Mouse (Mus musculus) ES-E14 (cell line): ENCODE data around the gene Crcp. TPM values are rescaled to one million over a fixed set of nuclear protein-coding genes. Genes with fewer than 3 reads are reported as not detected.

ENCODE experiments used
- DNase-seq: peaks from one replicate; pipeline ENCODE4 v3.0.0-alpha.2; 2013; ENCODE audit warnings: low read depth, low spot score
- H3K27ac ChIP-seq: 2 replicates; pipeline ENCODE4 v1.5.1; 2012; ENCODE audit warnings: low read depth, mild to moderate bottlenecking, low read length, moderate library complexity, mixed read lengths; ENCODE audit not compliant: poor library complexity, insufficient read depth, severe bottlenecking
- H3K36me3 ChIP-seq: 2 replicates; pipeline ENCODE4 v1.6.1; 2012; ENCODE audit warnings: mild to moderate bottlenecking, low read length, moderate library complexity, mixed read lengths; ENCODE audit not compliant: control insufficient read depth, poor library complexity, insufficient read depth, severe bottlenecking
- H3K4me1 ChIP-seq, 2 experiments: fragments of 150-350 bp in 1 of 2; sonication (generic) in 1 of 2; 2 replicates each; pipeline ENCODE4 v1.6.1; 2012; ENCODE audit warnings: low read length in 2 of 2, mild to moderate bottlenecking in 1 of 2, mixed read lengths in 1 of 2; ENCODE audit not compliant: control insufficient read depth in 2 of 2, insufficient read depth in 2 of 2, poor library complexity in 1 of 2
- H3K4me3 ChIP-seq, 2 experiments: fragments of 150-350 bp in 1 of 2; sonication (generic) in 1 of 2; 2 replicates each; pipeline ENCODE4 v1.5.1; 2012; ENCODE audit warnings: low read length in 2 of 2, low read depth in 1 of 2, mild to moderate bottlenecking in 1 of 2, mixed read lengths in 1 of 2; ENCODE audit not compliant: insufficient read depth in 1 of 2, poor library complexity in 1 of 2, severe bottlenecking in 1 of 2
- H3K9ac ChIP-seq: 2 replicates; pipeline ENCODE4 v1.6.1; 2012; ENCODE audit warnings: low read depth, mild to moderate bottlenecking, low read length, mixed read lengths; ENCODE audit not compliant: poor library complexity, insufficient read depth, severe bottlenecking
- H3K9me3 ChIP-seq: fragments of 150-350 bp; sonication (generic); 2 replicates; pipeline ENCODE4 v1.6.1; 2012; ENCODE audit warnings: low read depth, mild to moderate bottlenecking, low read length; ENCODE audit not compliant: control insufficient read depth, insufficient read depth
- CHD2 ChIP-seq: IDR thresholded peaks from 2 replicates; pipeline ENCODE4 v1.6.1; 2014; ENCODE audit warnings: mild to moderate bottlenecking, low read depth, low read length, inconsistent platforms
- HCFC1 ChIP-seq: IDR thresholded peaks from 2 replicates; pipeline ENCODE4 v1.6.1; 2012; ENCODE audit warnings: low read length, inconsistent platforms, borderline replicate concordance; ENCODE audit not compliant: insufficient read depth
- MAFK ChIP-seq: IDR thresholded peaks from 2 replicates; pipeline ENCODE4 v1.6.1; 2014; ENCODE audit warnings: mild to moderate bottlenecking, low read depth, low read length, inconsistent platforms; ENCODE audit not compliant: insufficient read depth
- ZC3H11A ChIP-seq: IDR thresholded peaks from 2 replicates; pipeline ENCODE4 v1.6.1; 2012; ENCODE audit warnings: low read depth, mild to moderate bottlenecking, inconsistent platforms, low read length, borderline replicate concordance
- ZNF384 ChIP-seq: IDR thresholded peaks from 2 replicates; pipeline ENCODE4 v1.6.1; 2012; ENCODE audit warnings: low read depth, low read length, inconsistent platforms
- in situ Hi-C, 2 experiments: fragments of 600-800 bp; cut with MboI; formaldehyde crosslinking; loops; one replicate each; pipeline ENCODE4 v1.15.1; 2025; ENCODE audit warnings: low sequenced_read_pairs in 2 of 2, inconsistent platforms in 1 of 2; ENCODE audit not compliant: unreplicated experiment in 2 of 2
- total RNA-seq: library from RNA; depleted of rRNA; stranded (reverse); fragments of 300-350 nt; gene quantifications from 2 replicates; pipeline ENCODE4 v1.2.3, GENCODE M21; 2012

Gene Crcp
- total RNA-seq, 1 experiment = 30.8 TPM

GRCm38 (mm10) chr5:130050416-130050815 lies 21.3 kb downstream of the Crcp start:
- Histone ChIP-seq H3K9me3 (no peaks in the 10 kb centered on the region), H3K9ac (no peak overlapping the region), H3K36me3 (peaks cover 23% of the 10 kb centered on the region), H3K27ac (no peak overlapping the region), H3K4me3 (no peak overlapping the region), H3K4me1 (peaks cover 0 to 1% of the 10 kb centered on the region in 2 experiments; a peak in 1 of 4 replicates)
- DNase-seq = no peak
- TF ChIP-seq ZC3H11A = no peak
- TF ChIP-seq CHD2 = no peak
- TF ChIP-seq HCFC1 = no peak
- TF ChIP-seq ZNF384 = no peak
- no peak for TF ChIP-seq MAFK
- in situ Hi-C loops = no loop called here

GRCm38 (mm10) chr5:130051073-130051860 lies 22.2 kb downstream of the Crcp start:
- Histone ChIP-seq H3K4me3 (no peak overlapping the region), H3K9ac (no peak overlapping the region), H3K27ac (no peak overlapping the region), H3K4me1 (peaks cover 0 to 1% of the 10 kb centered on the region in 2 experiments; a peak in 1 of 4 replicates), H3K9me3 (no peaks in the 10 kb centered on the region), H3K36me3 (peaks cover 20% of the 10 kb centered on the region)
- no peak for DNase-seq
- TF ChIP-seq ZNF384 (no peak), CHD2 (no peak), ZC3H11A (no peak), HCFC1 (no peak), MAFK (no peak)
- in situ Hi-C loops = no loop called here

GRCm38 (mm10) chr5:130052510-130052909 lies 23.4 kb downstream of the Crcp start:
- DNase-seq = no peak
- no peak overlapping the region for H3K27ac ChIP-seq
- no peak overlapping the region for H3K4me3 ChIP-seq
- H3K9me3 ChIP-seq = no peaks in the 10 kb centered on the region
- no peak overlapping the region for H3K9ac ChIP-seq
- TF ChIP-seq ZC3H11A (no peak), HCFC1 (no peak), CHD2 (no peak), ZNF384 (no peak), MAFK (no peak)
- in situ Hi-C loops = no loop called here
- peaks cover 16% of the 10 kb centered on the region; the same call in 1 of the 2 replicates for H3K36me3 ChIP-seq
- peaks cover 0 to 1% of the 10 kb centered on the region in 2 experiments; a peak in 1 of 4 replicates for H3K4me1 ChIP-seq

GRCm38 (mm10) chr5:130052955-130053354 lies 23.9 kb downstream of the Crcp start:
- in situ Hi-C loops = no loop called here
- Histone ChIP-seq H3K9ac (no peak overlapping the region), H3K36me3 (peaks cover 14% of the 10 kb centered on the region; the same call in 1 of the 2 replicates), H3K4me3 (no peak overlapping the region), H3K27ac (no peak overlapping the region), H3K4me1 (peaks cover 0 to 1% of the 10 kb centered on the region in 2 experiments; a peak in 1 of 4 replicates), H3K9me3 (no peaks in the 10 kb centered on the region)
- DNase-seq = no peak
- TF ChIP-seq HCFC1 (no peak), CHD2 (no peak), ZNF384 (no peak), ZC3H11A (no peak), MAFK (no peak)
